8 mouse cellular contexts compared by ENCODE assay signal in the genomic region with DNA sequence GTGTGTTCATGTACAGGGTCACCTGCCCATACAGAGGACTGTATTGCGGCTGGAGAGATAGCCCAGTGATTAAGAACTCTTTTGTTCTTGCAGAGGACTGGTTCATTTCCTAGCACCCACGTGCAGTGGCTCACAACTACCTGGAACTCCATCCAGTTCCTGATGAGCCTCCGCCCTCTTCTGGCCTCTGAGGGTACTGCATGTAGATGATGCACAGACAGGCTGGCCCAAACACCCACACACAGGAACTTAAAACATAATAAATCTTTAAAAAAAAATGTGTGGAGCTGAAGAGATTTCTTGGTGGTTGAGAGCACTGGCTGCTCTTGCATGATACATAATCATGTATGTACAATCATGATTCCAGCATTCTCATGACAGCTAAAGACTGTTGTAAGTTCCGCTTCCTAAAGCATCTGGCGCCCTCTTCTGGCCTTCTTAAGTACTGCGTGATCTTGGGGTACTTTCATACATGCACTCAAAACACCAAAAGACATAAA. TPM values are rescaled to one million over a fixed set of nuclear protein-coding genes. Genes with fewer than 3 reads are reported as not detected.
A peak's percentile ranks its signal among the peaks of the same experiment; 100 is the strongest.
DNase-seq lines count a peak whose midpoint lies in the region; ATAC-seq and TF ChIP-seq lines count a peak whose summit lies in the region.

No protein-coding gene starts in this region.

- H3K27me3 ChIP-seq in C2C12 (ENCODE audit: control insufficient read depth, insufficient read depth, insufficient read length) = no peaks in the 10 kb centered on the region
- no peaks in the 10 kb centered on the region for H3K27me3 ChIP-seq in heart, embryonic 14.5 days (ENCODE audit: control insufficient read depth, insufficient read depth, low read length)
- no peaks in the 10 kb centered on the region for H3K27me3 ChIP-seq in liver, embryonic 13.5 days
- no peaks in the 10 kb centered on the region for H3K27me3 ChIP-seq in stomach, embryonic 15.5 days (replicated peaks)

- H3K4me2 ChIP-seq in heart, embryonic 14.5 days (ENCODE audit: low read length) = no peak overlapping the region
- no peak overlapping the region for H3K4me2 ChIP-seq in liver, embryonic 13.5 days
- no peak overlapping the region for H3K4me2 ChIP-seq in stomach, embryonic 15.5 days

- no peaks in the 10 kb centered on the region for H3K79me3 ChIP-seq in C2C12 (ENCODE audit: low read depth)

- peak; percentile 98 for DNase-seq in kidney, postnatal 10 days
- DNase-seq in liver, embryonic 13.5 days = peak; percentile 81
- peak; percentile 93 for DNase-seq in neural tube, embryonic 10.5 days (ENCODE audit: extremely low spot score, low spot score)

- H3K9ac ChIP-seq in heart, embryonic 14.5 days (ENCODE audit: low read length) = no peak overlapping the region
- H3K9ac ChIP-seq in liver, embryonic 13.5 days = peak overlapping the region; percentile 15; the same call in 1 of the 2 replicates
- no peak overlapping the region for H3K9ac ChIP-seq in stomach, embryonic 15.5 days

- no peaks in the 10 kb centered on the region for H3K36me3 ChIP-seq in C2C12 (ENCODE audit: control insufficient read depth, insufficient read depth)
- no peaks in the 10 kb centered on the region for H3K36me3 ChIP-seq in heart, embryonic 14.5 days (ENCODE audit: control insufficient read depth, insufficient read depth, low read length)
- H3K36me3 ChIP-seq in liver, embryonic 13.5 days = no peaks in the 10 kb centered on the region
- no peaks in the 10 kb centered on the region for H3K36me3 ChIP-seq in stomach, embryonic 15.5 days

- H3K4me1 ChIP-seq in bone marrow, adult 2 months (ENCODE audit: control insufficient read depth, insufficient read depth, low read length) = no peaks in the 10 kb centered on the region; the same call in 1 of the 2 replicates
- H3K4me1 ChIP-seq in heart, embryonic 14.5 days (ENCODE audit: control insufficient read depth in 2 of 2, insufficient read depth in 2 of 2, low read length in 2 of 2) = peaks cover 8 to 11% of the 10 kb centered on the region in 2 experiments
- H3K4me1 ChIP-seq in liver, embryonic 13.5 days (replicated peaks) = peaks cover 19% of the 10 kb centered on the region
- no peaks in the 10 kb centered on the region for H3K4me1 ChIP-seq in stomach, embryonic 15.5 days

- H3K27ac ChIP-seq in bone marrow, adult 2 months (ENCODE audit: control insufficient read depth, insufficient read depth, low read depth, low read length, poor library complexity) = no peak overlapping the region
- H3K27ac ChIP-seq in heart, embryonic 14.5 days (replicated peaks in 1 of 2; ENCODE audit: control insufficient read depth in 1 of 2, insufficient read depth in 1 of 2, low read depth in 2 of 2, low read length in 2 of 2) = no peak overlapping the region
- no peak overlapping the region for H3K27ac ChIP-seq in liver, embryonic 13.5 days
- no peak overlapping the region for H3K27ac ChIP-seq in stomach, embryonic 15.5 days

- no peak for TF ChIP-seq POLR2A in bone marrow, adult 2 months (IDR thresholded peaks at IDR 0.05; ENCODE audit: borderline replicate concordance, control insufficient read depth, low read depth, low read length)

- peak; percentile 65 for TF ChIP-seq CTCF in C2C12 (IDR thresholded peaks at IDR 0.05; ENCODE audit: control insufficient read depth, insufficient read depth, insufficient read length)
- TF ChIP-seq CTCF in bone marrow, adult 2 months (IDR thresholded peaks at IDR 0.05; ENCODE audit: control insufficient read depth, insufficient read depth, low read length) = peak; percentile 95

- no peaks in the 10 kb centered on the region for H3K9me3 ChIP-seq in heart, embryonic 14.5 days (ENCODE audit: control insufficient read depth, low read length)
- no peaks in the 10 kb centered on the region for H3K9me3 ChIP-seq in liver, embryonic 13.5 days (replicated peaks)
- H3K9me3 ChIP-seq in stomach, embryonic 15.5 days = no peaks in the 10 kb centered on the region

- 3% methylated on average over 6 of the region's 6 CpGs for WGBS in bone marrow, adult 2 months
- 4% methylated on average over 6 of the region's 6 CpGs for WGBS in heart, embryonic 14.5 days
- WGBS in liver, embryonic 13.5 days (ENCODE audit: insufficient replicate concordance) = 4% methylated on average over 6 of the region's 6 CpGs
- WGBS in stomach, embryonic 15.5 days = 6% methylated on average over 6 of the region's 6 CpGs

- H3K79me2 ChIP-seq in C2C12 (ENCODE audit: control insufficient read depth, insufficient read depth) = no peaks in the 10 kb centered on the region

- peak; percentile 87 for ATAC-seq in erythroid progenitor cell, adult 5-6 weeks (replicated peaks; ENCODE audit: low FRiP score, poor library complexity, severe bottlenecking)
- peak; percentile 47; the same call in 1 of the 2 replicates for ATAC-seq in heart, embryonic 14.5 days (ENCODE audit: insufficient number of reproducible peaks, insufficient read depth, low FRiP score, low read depth)
- peak; percentile 63 for ATAC-seq in liver, embryonic 13.5 days (ENCODE audit: low read depth)
- peak; percentile 60; the same call in 1 of the 2 replicates for ATAC-seq in stomach, embryonic 15.5 days (ENCODE audit: insufficient read depth, low FRiP score, low read depth)

- no peak overlapping the region for H3K4me3 ChIP-seq in C2C12 (ENCODE audit: insufficient read depth, poor library complexity, severe bottlenecking)
- no peak overlapping the region for H3K4me3 ChIP-seq in bone marrow, adult 2 months (replicated peaks; ENCODE audit: control insufficient read depth, low read depth, low read length)
- no peak overlapping the region for H3K4me3 ChIP-seq in heart, embryonic 14.5 days (ENCODE audit: control insufficient read depth in 1 of 2, insufficient read depth in 1 of 2, low read depth in 1 of 2, low read length in 2 of 2)
- no peak overlapping the region for H3K4me3 ChIP-seq in liver, embryonic 13.5 days (replicated peaks)
- no peak overlapping the region for H3K4me3 ChIP-seq in stomach, embryonic 15.5 days (replicated peaks)

- H3ac ChIP-seq in C2C12 (ENCODE audit: control insufficient read depth, insufficient read length, low read depth) = no peak overlapping the region

TF ChIP-seq in C2C12, 6 proteins besides CTCF, POLR2A, EP300 and RAD21:
- TF ChIP-seq USF1 (IDR thresholded peaks at IDR 0.05; ENCODE audit: low read depth) (peak; percentile 32), MAX (IDR thresholded peaks at IDR 0.05) (peak; percentile 65), MYOD1 (IDR thresholded peaks at IDR 0.05; ENCODE audit: control insufficient read depth, insufficient read length, low read depth) (no peak), CEBPB (IDR thresholded peaks at IDR 0.05; ENCODE audit: low read depth) (no peak), MYOG (IDR thresholded peaks at IDR 0.05; ENCODE audit: control insufficient read depth, extremely low read depth, insufficient read length) (no peak), FOSL1 (IDR thresholded peaks at IDR 0.05; ENCODE audit: insufficient read depth, low read length, poor library complexity, severe bottlenecking) (no peak)
TF ChIP-seq in C2C12: peak in this region for 2.

RNA-seq across cellular contexts. Expression of gene Slc25a25, which starts 35.9 kb away (rescaled TPM):
- polyA plus RNA-seq in C2C12 (2012; fragmentation: generic; extraction: Trizol) = 11.2 TPM
- polyA plus RNA-seq in bone marrow, adult 2 months (2011; ENCODE audit: insufficient read depth, insufficient read length, low replicate concordance, missing spikeins) = 7.3 and 10.6 TPM in 2 replicates
- total RNA-seq in erythroid progenitor cell, adult 5-6 weeks (2015; ENCODE audit: low replicate concordance) = 5.4 and 7.2 TPM in 2 replicates
- total RNA-seq in erythroid progenitor cell, adult 5-6 weeks (2017; ENCODE audit: low replicate concordance) = 14.8 and 19.0 TPM in 2 replicates
- polyA plus RNA-seq in heart, embryonic 14.5 days (2014; fragmentation: Nextera tagmentation; extraction: Ambion mirVana) = 6.6 and 8.0 TPM in 2 replicates
- 8.7 and 9.2 TPM in 2 replicates for polyA plus RNA-seq in liver, embryonic 13.5 days (2015; fragmentation: Nextera tagmentation; extraction: Ambion mirVana)
- polyA plus RNA-seq in stomach, embryonic 15.5 days (2015; fragmentation: Nextera tagmentation; extraction: Ambion mirVana) = 17.6 and 17.9 TPM in 2 replicates

RNA-seq across cellular contexts. Expression of gene Naif1, which starts 36.9 kb away (rescaled TPM):
- polyA plus RNA-seq in C2C12 (2012; fragmentation: generic; extraction: Trizol) = 3.2 TPM
- polyA plus RNA-seq in bone marrow, adult 2 months (2011; ENCODE audit: insufficient read depth, insufficient read length, low replicate concordance, missing spikeins) = 1.9 and 2.6 TPM in 2 replicates
- 4.0 TPM in 1 of 2 replicates, not detected in the other for total RNA-seq in erythroid progenitor cell, adult 5-6 weeks (2015; ENCODE audit: low replicate concordance)
- 0.23 and 2.1 TPM in 2 replicates for total RNA-seq in erythroid progenitor cell, adult 5-6 weeks (2017; ENCODE audit: low replicate concordance)
- polyA plus RNA-seq in heart, embryonic 14.5 days (2014; fragmentation: Nextera tagmentation; extraction: Ambion mirVana) = 4.5 and 4.7 TPM in 2 replicates
- 2.2 and 2.4 TPM in 2 replicates for polyA plus RNA-seq in liver, embryonic 13.5 days (2015; fragmentation: Nextera tagmentation; extraction: Ambion mirVana)
- polyA plus RNA-seq in stomach, embryonic 15.5 days (2015; fragmentation: Nextera tagmentation; extraction: Ambion mirVana) = 5.1 and 5.4 TPM in 2 replicates

RNA-seq across cellular contexts. Expression of gene Fam102a, which starts 48.0 kb away (rescaled TPM):
- 2.4 TPM for polyA plus RNA-seq in C2C12 (2012; fragmentation: generic; extraction: Trizol)
- 5.4 and 9.7 TPM in 2 replicates for polyA plus RNA-seq in bone marrow, adult 2 months (2011; ENCODE audit: insufficient read depth, insufficient read length, low replicate concordance, missing spikeins)
- 3.6 and 12.6 TPM in 2 replicates for total RNA-seq in erythroid progenitor cell, adult 5-6 weeks (2015; ENCODE audit: low replicate concordance)
- 0.77 and 3.0 TPM in 2 replicates for total RNA-seq in erythroid progenitor cell, adult 5-6 weeks (2017; ENCODE audit: low replicate concordance)
- polyA plus RNA-seq in heart, embryonic 14.5 days (2014; fragmentation: Nextera tagmentation; extraction: Ambion mirVana) = 5.8 and 6.3 TPM in 2 replicates
- 1.0 and 1.1 TPM in 2 replicates for polyA plus RNA-seq in liver, embryonic 13.5 days (2015; fragmentation: Nextera tagmentation; extraction: Ambion mirVana)
- polyA plus RNA-seq in stomach, embryonic 15.5 days (2015; fragmentation: Nextera tagmentation; extraction: Ambion mirVana) = 11.2 and 13.0 TPM in 2 replicates
